In genomic region chr1:152555944-152556573, GRCm38 (mm10) we compare ENCODE assay signal across 8 mouse cellular contexts.
DNase-seq lines count a peak whose midpoint lies in the region; ATAC-seq and TF ChIP-seq lines count a peak whose summit lies in the region.

No protein-coding gene starts in this region.

- no peaks in the 10 kb centered on the region; the same call in 1 of the 2 replicates for H3K4me1 ChIP-seq in embryonic facial prominence, embryonic 11.5 days (ENCODE audit: control insufficient read depth, insufficient read depth, low read length)
- H3K4me1 ChIP-seq in intestine, postnatal 0 days (replicated peaks; ENCODE audit: control insufficient read depth, insufficient read depth, low read length), result 0 out of 2 replicates have a peak, but pooled peaks cover 3% of the 10 kb centered on the region
- H3K4me1 ChIP-seq in limb, embryonic 14.5 days (ENCODE audit: control insufficient read depth, insufficient read depth, low read length), result peaks cover 64% of the 10 kb centered on the region
- peaks cover 9% of the 10 kb centered on the region for H3K4me1 ChIP-seq in midbrain, embryonic 16.5 days (ENCODE audit: control insufficient read depth, insufficient read depth, low read length)

- H3K4me3 ChIP-seq in embryonic facial prominence, embryonic 11.5 days (ENCODE audit: low read depth, low read length), result no peak overlapping the region
- no peak overlapping the region for H3K4me3 ChIP-seq in intestine, postnatal 0 days (ENCODE audit: low read depth, low read length)
- no peak overlapping the region for H3K4me3 ChIP-seq in limb, embryonic 14.5 days (replicated peaks; ENCODE audit: low read length)
- no peak overlapping the region for H3K4me3 ChIP-seq in midbrain, embryonic 16.5 days (ENCODE audit: low read depth, low read length)

- 18% methylated on average over 7 of the region's 7 CpGs for WGBS in embryonic facial prominence, embryonic 11.5 days
- 27% methylated on average over 7 of the region's 7 CpGs for WGBS in intestine, postnatal 0 days
- WGBS in limb, embryonic 14.5 days, result 10% methylated on average over 7 of the region's 7 CpGs
- WGBS in midbrain, embryonic 16.5 days, result 10% methylated on average over 7 of the region's 7 CpGs

- TF ChIP-seq POLR2A in limb, embryonic 14.5 days (IDR thresholded peaks at IDR 0.05; ENCODE audit: borderline replicate concordance, extremely low read depth, insufficient read depth, insufficient read length), result no peak

- DNase-seq in adipocyte (ENCODE audit: low spot score), result peak; percentile 87
- peak; percentile 80 for DNase-seq in embryonic facial prominence, embryonic 11.5 days (ENCODE audit: low spot score)
- peak; percentile 81 to 92 for DNase-seq in heart, adult 18-20 months
- DNase-seq in limb, embryonic 14.5 days (ENCODE audit: low spot score), result peak; percentile 87
- DNase-seq in testis, postnatal 14 days (ENCODE audit: low spot score), result peak; percentile 51

- H3K9me3 ChIP-seq in embryonic facial prominence, embryonic 11.5 days (replicated peaks; ENCODE audit: control insufficient read depth, low read length), result no peaks in the 10 kb centered on the region
- H3K9me3 ChIP-seq in intestine, postnatal 0 days (ENCODE audit: control insufficient read depth), result no peaks in the 10 kb centered on the region
- no peaks in the 10 kb centered on the region for H3K9me3 ChIP-seq in limb, embryonic 14.5 days (ENCODE audit: control insufficient read depth, low read length)
- H3K9me3 ChIP-seq in midbrain, embryonic 16.5 days (replicated peaks; ENCODE audit: control insufficient read depth, low read length, poor library complexity, severe bottlenecking), result no peaks in the 10 kb centered on the region

- no peaks in the 10 kb centered on the region for H3K36me3 ChIP-seq in embryonic facial prominence, embryonic 11.5 days (replicated peaks; ENCODE audit: control insufficient read depth, insufficient read depth, low read depth, low read length)
- peaks cover 44% of the 10 kb centered on the region for H3K36me3 ChIP-seq in intestine, postnatal 0 days (ENCODE audit: control insufficient read depth, insufficient read depth)
- peaks cover 11% of the 10 kb centered on the region; the same call in 1 of the 2 replicates for H3K36me3 ChIP-seq in limb, embryonic 14.5 days (ENCODE audit: control insufficient read depth, insufficient read depth, low read length)
- H3K36me3 ChIP-seq in midbrain, embryonic 16.5 days (ENCODE audit: control insufficient read depth, insufficient read depth, low read length), result no peaks in the 10 kb centered on the region

- 0 out of 2 replicates have a peak overlapping the region, but pooled peaks have one; percentile 25 for H3K27ac ChIP-seq in embryonic facial prominence, embryonic 11.5 days (replicated peaks; ENCODE audit: low read depth, low read length)
- H3K27ac ChIP-seq in intestine, postnatal 0 days (ENCODE audit: low read depth, low read length), result peak overlapping the region; percentile 22; the same call in 1 of the 2 replicates
- H3K27ac ChIP-seq in limb, embryonic 14.5 days (replicated peaks; ENCODE audit: low read depth, low read length), result peak overlapping the region; percentile 80
- H3K27ac ChIP-seq in midbrain, embryonic 16.5 days (ENCODE audit: low read length), result peak overlapping the region; percentile 68

- no peaks in the 10 kb centered on the region for H3K27me3 ChIP-seq in embryonic facial prominence, embryonic 11.5 days (ENCODE audit: control insufficient read depth, insufficient read depth, low read length)
- H3K27me3 ChIP-seq in intestine, postnatal 0 days (replicated peaks; ENCODE audit: control insufficient read depth, insufficient read depth, low read length), result no peaks in the 10 kb centered on the region
- H3K27me3 ChIP-seq in limb, embryonic 14.5 days (ENCODE audit: control insufficient read depth, insufficient read depth, low read length), result no peaks in the 10 kb centered on the region
- H3K27me3 ChIP-seq in midbrain, embryonic 16.5 days (ENCODE audit: control insufficient read depth, insufficient read depth, low read depth, low read length), result no peaks in the 10 kb centered on the region

- TF ChIP-seq CTCF in intestine, postnatal 0 days (IDR thresholded peaks at IDR 0.05; ENCODE audit: low read depth), result no peak

- 0 out of 2 replicates have a peak overlapping the region, but pooled peaks have one; percentile 8 for H3K9ac ChIP-seq in embryonic facial prominence, embryonic 11.5 days (replicated peaks; ENCODE audit: low read length)
- no peak overlapping the region for H3K9ac ChIP-seq in intestine, postnatal 0 days (ENCODE audit: low read depth, low read length)
- H3K9ac ChIP-seq in limb, embryonic 14.5 days (ENCODE audit: low read depth, low read length, severe bottlenecking), result no peak overlapping the region
- H3K9ac ChIP-seq in midbrain, embryonic 16.5 days (ENCODE audit: low read depth, low read length), result no peak overlapping the region

- H3K4me2 ChIP-seq in embryonic facial prominence, embryonic 11.5 days (ENCODE audit: low read depth, low read length), result no peak overlapping the region
- H3K4me2 ChIP-seq in intestine, postnatal 0 days (replicated peaks; ENCODE audit: low read depth), result no peak overlapping the region
- H3K4me2 ChIP-seq in limb, embryonic 14.5 days (replicated peaks; ENCODE audit: low read depth, low read length, severe bottlenecking), result peak overlapping the region; percentile 1; the same call in 1 of the 2 replicates
- peak overlapping the region; percentile 5; the same call in 1 of the 2 replicates for H3K4me2 ChIP-seq in midbrain, embryonic 16.5 days (ENCODE audit: low read length)

- ATAC-seq in embryonic facial prominence, embryonic 11.5 days (replicated peaks; ENCODE audit: insufficient number of reproducible peaks, low FRiP score, low TSS enrichment, low read depth), result peak; percentile 76
- ATAC-seq in intestine, postnatal 0 days, result peak; percentile 50
- peak; percentile 89 for ATAC-seq in limb, embryonic 14.5 days (ENCODE audit: low FRiP score, low read depth)
- ATAC-seq in midbrain, embryonic 16.5 days, result peak; percentile 80
- ATAC-seq in erythroblast, adult 5-6 weeks (replicated peaks; ENCODE audit: low FRiP score, poor library complexity, severe bottlenecking), result no peak

Comparison
In these comparisons a context has a peak if more than half of its experiments do, and no peak if none do; other contexts are left out.
1. H3K27ac ChIP-seq: peak in every context shown above with its lines; median percentile 80 in limb, embryonic 14.5 days; 68 in midbrain, embryonic 16.5 days; 25 in embryonic facial prominence, embryonic 11.5 days; 22 in intestine, postnatal 0 days.
2. H3K4me2 ChIP-seq: peak in limb, embryonic 14.5 days (single experiment) and midbrain, embryonic 16.5 days (single experiment); none in embryonic facial prominence, embryonic 11.5 days (single experiment) and intestine, postnatal 0 days (single experiment).
3. Peak in every context shown above with its lines, with median percentiles within 50 percentile points of each other: DNase-seq.